Mouse (Mus musculus): ENCODE measurements around the gene Setd1a. TPM values are rescaled to one million over a fixed set of nuclear protein-coding genes. Genes with fewer than 3 reads are reported as not detected.

The Setd1a gene
- total and polyA plus RNA-seq, 2 experiments from 2014 or later = 7.5 to 7.6 TPM

DNA sequence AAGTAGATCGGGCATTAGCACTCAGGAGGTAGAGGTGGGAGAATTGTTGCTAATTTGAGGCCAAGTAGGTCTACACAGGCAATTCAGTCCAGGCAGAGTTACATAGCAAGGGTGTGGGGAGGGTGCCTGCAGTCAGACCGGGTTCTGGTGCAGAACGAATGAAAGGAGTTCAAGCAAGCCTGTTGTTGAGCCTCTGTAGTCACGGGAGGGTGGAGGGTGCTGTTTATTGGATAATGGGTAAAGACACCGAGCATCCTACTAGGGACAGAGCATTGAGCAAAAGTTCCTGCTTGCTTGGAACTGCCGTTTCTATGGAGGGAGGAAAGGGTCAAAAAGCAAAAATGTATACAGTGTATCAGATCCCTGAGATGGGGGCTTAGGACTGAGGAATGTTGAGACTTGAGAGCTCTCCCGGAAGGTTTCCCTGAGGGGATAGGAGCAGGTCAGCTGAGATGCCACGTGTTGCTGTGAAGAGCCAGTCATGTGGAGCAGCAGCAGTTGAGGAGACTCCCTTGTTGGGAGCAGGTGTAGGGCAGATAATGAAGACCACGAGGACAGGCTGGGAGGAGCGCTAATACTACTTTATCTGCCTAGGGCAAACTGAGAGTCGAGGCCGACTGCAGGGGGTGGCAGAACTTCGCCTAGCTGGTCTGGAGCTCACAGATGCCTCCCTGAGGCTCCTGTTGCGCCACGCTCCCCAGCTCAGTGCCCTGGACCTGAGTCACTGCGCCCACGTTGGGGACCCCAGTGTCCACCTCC, 9.4 kb upstream of the Setd1a start:
- no peak overlapping the region for H3K4me2 ChIP-seq (ENCODE audit: low read depth, low read length)
- WGBS = 70% methylated on average over 17 of the region's 17 CpGs

DNA sequence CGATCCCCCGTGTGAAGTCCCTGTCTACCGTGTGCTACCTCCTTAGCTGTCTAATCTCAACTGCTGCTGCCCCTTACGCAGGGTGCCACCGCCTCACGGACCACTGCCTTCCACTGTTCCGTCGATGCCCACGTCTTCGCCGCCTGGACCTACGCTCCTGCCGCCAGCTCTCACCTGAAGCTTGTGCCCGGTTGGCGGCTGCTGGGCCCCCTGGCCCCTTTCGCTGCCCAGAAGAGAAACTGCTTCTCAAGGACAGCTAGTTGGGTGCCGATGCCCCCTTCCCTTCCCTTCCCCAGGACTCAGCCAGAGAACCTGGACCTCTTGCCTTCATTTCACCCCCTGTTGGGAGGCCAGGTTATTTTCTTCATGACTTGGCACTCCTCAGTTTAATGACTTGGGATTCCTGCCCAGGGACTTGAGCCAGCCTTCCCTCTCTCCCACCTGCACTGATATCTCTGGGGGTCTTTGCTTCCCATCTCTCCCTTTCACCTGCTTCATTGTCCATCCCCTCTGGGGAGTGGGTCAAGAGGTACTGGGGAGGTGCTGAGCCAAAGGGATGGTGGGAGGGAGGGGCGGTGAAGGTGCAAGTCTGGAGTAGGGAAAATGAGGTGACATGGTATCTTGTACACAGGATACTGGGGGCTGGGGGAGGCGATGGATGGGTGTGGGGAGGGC, 8.7 kb upstream of the Setd1a start:
- Histone ChIP-seq H3K4me1 (ENCODE audit: control insufficient read depth, insufficient read depth) (peaks cover 12% of the 10 kb centered on the region), H3K36me3 (replicated peaks; ENCODE audit: control insufficient read depth, insufficient read depth, low read length) (peaks cover 37% of the 10 kb centered on the region), H3K27me3 (ENCODE audit: control insufficient read depth, insufficient read depth, low read length) (no peaks in the 10 kb centered on the region), H3K4me3 (ENCODE audit: low read depth, low read length) (no peak overlapping the region), H3K9ac (replicated peaks; ENCODE audit: low read depth, low read length) (no peak overlapping the region), H3K27ac (ENCODE audit: low read depth) (no peak overlapping the region), H3K9me3 (replicated peaks; ENCODE audit: control insufficient read depth, low read length) (no peaks in the 10 kb centered on the region), H3K4me2 (ENCODE audit: low read depth, low read length) (no peak overlapping the region)
- WGBS = 91% methylated on average over 19 of the region's 19 CpGs
- no peak for ATAC-seq (ENCODE audit: insufficient read depth, low read depth)
- TF ChIP-seq EP300 (IDR thresholded peaks at IDR 0.05; ENCODE audit: low read depth) (no peak), CTCF (IDR thresholded peaks at IDR 0.05; ENCODE audit: low read depth) (no peak)
- DNase-seq (ENCODE audit: low spot score) = no peak

More for the DNA sequence above, 9.4 kb upstream of the Setd1a start:
- no peak for DNase-seq (ENCODE audit: low spot score)
- no peaks in the 10 kb centered on the region for H3K27me3 ChIP-seq (ENCODE audit: control insufficient read depth, insufficient read depth, low read length)
- peaks cover 42% of the 10 kb centered on the region for H3K36me3 ChIP-seq (replicated peaks; ENCODE audit: control insufficient read depth, insufficient read depth, low read length)
- H3K4me1 ChIP-seq (ENCODE audit: control insufficient read depth, insufficient read depth) = peaks cover 12% of the 10 kb centered on the region
- TF ChIP-seq EP300 (IDR thresholded peaks at IDR 0.05; ENCODE audit: low read depth) = no peak
- H3K9me3 ChIP-seq (replicated peaks; ENCODE audit: control insufficient read depth, low read length) = no peaks in the 10 kb centered on the region
- ATAC-seq (ENCODE audit: insufficient read depth, low read depth) = no peak
- no peak overlapping the region for H3K4me3 ChIP-seq (ENCODE audit: low read depth, low read length)
- H3K9ac ChIP-seq (replicated peaks; ENCODE audit: low read depth, low read length) = no peak overlapping the region
- H3K27ac ChIP-seq (ENCODE audit: low read depth) = no peak overlapping the region

DNA sequence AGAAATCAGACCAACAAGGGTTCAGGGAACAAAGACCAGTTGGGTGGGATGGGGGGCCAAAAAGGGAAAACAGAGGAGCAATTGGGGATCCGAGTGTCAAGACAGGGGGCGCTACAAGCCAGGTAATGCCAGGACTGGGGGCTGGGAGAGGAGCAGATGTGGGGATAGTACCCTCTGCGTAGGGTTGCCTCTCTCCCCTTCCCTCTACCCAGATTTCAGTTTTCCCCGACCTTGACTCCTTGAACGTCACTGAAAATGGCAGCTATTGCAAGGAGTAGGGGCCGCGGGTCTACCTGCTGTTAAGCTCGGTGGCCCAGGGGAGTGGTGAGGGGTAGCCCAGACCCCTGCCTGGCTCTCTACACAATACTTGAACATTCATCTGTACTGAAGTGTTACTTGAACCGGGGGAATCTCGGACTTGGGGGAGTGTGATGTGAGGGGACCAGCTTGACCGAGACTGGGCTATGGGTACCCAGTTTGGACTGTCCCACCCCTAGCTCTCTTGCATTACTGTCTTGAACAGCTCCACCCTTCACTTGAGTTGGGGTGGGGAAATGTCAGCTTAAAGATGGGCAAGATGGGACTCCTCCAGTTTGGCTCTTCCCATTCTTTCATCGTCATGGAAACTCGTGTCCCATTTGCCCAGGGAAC, 8.0 kb upstream of the Setd1a start:
- no peak for DNase-seq (ENCODE audit: low spot score)
- no peaks in the 10 kb centered on the region for H3K27me3 ChIP-seq (ENCODE audit: control insufficient read depth, insufficient read depth, low read length)
- H3K36me3 ChIP-seq (replicated peaks; ENCODE audit: control insufficient read depth, insufficient read depth, low read length) = peaks cover 32% of the 10 kb centered on the region
- H3K27ac ChIP-seq (ENCODE audit: low read depth) = no peak overlapping the region
- TF ChIP-seq CTCF (IDR thresholded peaks at IDR 0.05; ENCODE audit: low read depth) = no peak
- no peak for TF ChIP-seq EP300 (IDR thresholded peaks at IDR 0.05; ENCODE audit: low read depth)
- no peak overlapping the region for H3K4me3 ChIP-seq (ENCODE audit: low read depth, low read length)
- WGBS = 64% methylated on average over 13 of the region's 13 CpGs
- H3K9ac ChIP-seq (replicated peaks; ENCODE audit: low read depth, low read length) = no peak overlapping the region
- H3K4me2 ChIP-seq (ENCODE audit: low read depth, low read length) = no peak overlapping the region
- H3K4me1 ChIP-seq (ENCODE audit: control insufficient read depth, insufficient read depth) = peaks cover 12% of the 10 kb centered on the region
- ATAC-seq (ENCODE audit: insufficient read depth, low read depth) = no peak
- H3K9me3 ChIP-seq (replicated peaks; ENCODE audit: control insufficient read depth, low read length) = no peaks in the 10 kb centered on the region

DNA sequence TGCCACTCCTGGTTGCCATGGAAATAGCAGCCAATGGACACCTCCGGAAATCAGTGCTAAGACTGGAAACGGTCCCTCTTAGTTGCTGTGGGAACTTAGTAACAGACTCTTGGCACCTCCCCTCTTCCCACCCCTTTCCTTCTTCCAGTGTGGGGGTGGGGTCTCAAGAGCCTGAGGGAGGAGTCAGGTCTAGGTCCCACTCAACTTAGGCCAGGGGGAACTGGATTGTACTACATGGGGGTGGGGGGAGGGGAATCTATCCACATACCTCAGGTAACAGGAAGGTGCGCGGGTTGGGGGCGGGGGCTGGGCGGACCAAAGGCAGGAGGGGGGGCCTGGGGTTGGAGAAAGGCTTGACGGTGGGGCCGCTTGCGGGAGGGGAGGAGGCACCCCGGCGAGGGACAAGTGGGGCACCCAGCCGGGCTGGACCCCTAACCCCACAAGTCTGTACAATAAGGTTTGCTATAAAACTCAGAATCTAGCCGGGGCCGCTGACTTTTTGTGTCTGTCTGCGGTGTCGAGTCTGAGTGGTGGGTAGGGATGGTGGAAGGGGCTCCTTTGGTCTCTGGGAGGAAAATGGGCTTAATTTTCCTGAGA, 7.4 kb upstream of the Setd1a start:
- WGBS = 3% methylated on average over 16 of the region's 16 CpGs
- H3K4me1 ChIP-seq (ENCODE audit: control insufficient read depth, insufficient read depth) = peaks cover 12% of the 10 kb centered on the region
- peak; percentile 88 for ATAC-seq (ENCODE audit: insufficient read depth, low read depth)

DNA sequence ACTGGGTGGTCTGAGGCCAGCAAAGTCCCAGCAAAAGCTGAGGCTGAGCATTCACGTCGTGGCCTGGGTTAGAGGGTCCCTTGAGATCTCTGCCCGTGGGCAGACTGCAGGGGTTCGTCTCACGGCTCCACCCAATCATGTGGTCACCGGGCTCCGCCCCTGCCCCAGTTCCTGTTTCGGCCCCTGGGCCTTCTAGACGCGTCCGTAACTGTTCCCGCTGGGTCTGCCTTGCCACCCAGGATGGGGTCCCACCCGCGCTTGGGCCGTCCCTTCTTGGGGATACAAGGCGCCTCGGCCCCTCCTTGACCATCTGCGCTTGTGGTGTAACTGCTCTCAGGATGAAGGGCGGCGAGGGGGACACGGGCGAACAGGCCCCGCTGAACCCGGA, 6.8 kb upstream of the Setd1a start, which contains the start of gene Orai3:
TSS of gene Orai3 (plus strand) at position 165 of the 388 bp plus-strand sequence.
- H3K4me2 ChIP-seq (ENCODE audit: low read depth, low read length) = peak within 1 kb of the TSS; percentile 82
- H3K27ac ChIP-seq (ENCODE audit: low read depth) = peak within 1 kb of the TSS; percentile 85
- TF ChIP-seq CTCF (IDR thresholded peaks at IDR 0.05; ENCODE audit: low read depth) (no peak), EP300 (IDR thresholded peaks at IDR 0.05; ENCODE audit: low read depth) (0 out of 2 replicates have a peak, but pooled peaks have one; percentile 47)
- no peaks in the 10 kb centered on the region for H3K27me3 ChIP-seq (ENCODE audit: control insufficient read depth, insufficient read depth, low read length)
- ATAC-seq (ENCODE audit: insufficient read depth, low read depth) (peak; percentile 73), DNase-seq (ENCODE audit: low spot score) (peak; percentile 72)
- peak within 1 kb of the TSS; percentile 69 for H3K4me3 ChIP-seq (ENCODE audit: low read depth, low read length)
- peaks cover 12% of the 10 kb centered on the region for H3K4me1 ChIP-seq (ENCODE audit: control insufficient read depth, insufficient read depth)
- peak within 1 kb of the TSS; percentile 86 for H3K9ac ChIP-seq (replicated peaks; ENCODE audit: low read depth, low read length)
- no peaks in the 10 kb centered on the region for H3K9me3 ChIP-seq (replicated peaks; ENCODE audit: control insufficient read depth, low read length)
- peaks cover 22% of the 10 kb centered on the region for H3K36me3 ChIP-seq (replicated peaks; ENCODE audit: control insufficient read depth, insufficient read depth, low read length)
- WGBS = 1% methylated on average over 21 of the region's 24 CpGs

More for the DNA sequence above, 7.4 kb upstream of the Setd1a start:
- Histone ChIP-seq H3K27me3 (ENCODE audit: control insufficient read depth, insufficient read depth, low read length) (no peaks in the 10 kb centered on the region), H3K9ac (replicated peaks; ENCODE audit: low read depth, low read length) (peak overlapping the region; percentile 86), H3K9me3 (replicated peaks; ENCODE audit: control insufficient read depth, low read length) (no peaks in the 10 kb centered on the region), H3K4me3 (ENCODE audit: low read depth, low read length) (peak overlapping the region; percentile 69), H3K27ac (ENCODE audit: low read depth) (peak overlapping the region; percentile 85), H3K36me3 (replicated peaks; ENCODE audit: control insufficient read depth, insufficient read depth, low read length) (peaks cover 26% of the 10 kb centered on the region), H3K4me2 (ENCODE audit: low read depth, low read length) (peak overlapping the region; percentile 82)
- peak; percentile 98 for DNase-seq (ENCODE audit: low spot score)
- TF ChIP-seq EP300 (IDR thresholded peaks at IDR 0.05; ENCODE audit: low read depth) (no peak), CTCF (IDR thresholded peaks at IDR 0.05; ENCODE audit: low read depth) (no peak)

All from heart, postnatal 0 days (tissue).